Mouse (Mus musculus): Measurements from ENCODE around the gene Prf1. TPM values are rescaled to one million over a fixed set of nuclear protein-coding genes. Genes with fewer than 3 reads are reported as not detected.

Prf1 gene
- polyA plus RNA-seq, 1 experiment from 2014 or later, result 0.17 TPM

Other genes with a start within 250 kb of the Prf1 start
- 20.3 and 23.8 TPM in 2 replicates for gene Pcbd1, start 208.5 kb upstream of the Prf1 start, polyA plus RNA-seq (2014; fragmentation: Nextera tagmentation; extraction: Ambion mirVana)
- 79.3 and 92.3 TPM in 2 replicates for gene Sgpl1, start 150.1 kb upstream of the Prf1 start, polyA plus RNA-seq (2014; fragmentation: Nextera tagmentation; extraction: Ambion mirVana)
- 0.17 TPM in 1 of 2 replicates, not detected in the other for gene Tbata, start 125.9 kb upstream of the Prf1 start, polyA plus RNA-seq (2014; fragmentation: Nextera tagmentation; extraction: Ambion mirVana)
- 0.22 and 0.37 TPM in 2 replicates for gene Adamts14, start 24.4 kb upstream of the Prf1 start, polyA plus RNA-seq (2014; fragmentation: Nextera tagmentation; extraction: Ambion mirVana)
- gene Pald1, start 85.7 kb downstream of the Prf1 start, polyA plus RNA-seq (2014; fragmentation: Nextera tagmentation; extraction: Ambion mirVana), result 13.6 and 15.9 TPM in 2 replicates
- 0.12 TPM in 1 of 2 replicates, not detected in the other for gene Nodal, start 120.1 kb downstream of the Prf1 start, polyA plus RNA-seq (2014; fragmentation: Nextera tagmentation; extraction: Ambion mirVana)
- gene Eif4ebp2, start 154.8 kb downstream of the Prf1 start, polyA plus RNA-seq (2014; fragmentation: Nextera tagmentation; extraction: Ambion mirVana), result 36.1 and 51.4 TPM in 2 replicates
- gene Lrrc20, start 178.0 kb downstream of the Prf1 start, polyA plus RNA-seq (2014; fragmentation: Nextera tagmentation; extraction: Ambion mirVana), result 9.5 and 11.4 TPM in 2 replicates

Data from hindbrain, embryonic 11.5 days (tissue).